Mouse (Mus musculus): ENCODE results near the gene Elmo1.

DNA sequence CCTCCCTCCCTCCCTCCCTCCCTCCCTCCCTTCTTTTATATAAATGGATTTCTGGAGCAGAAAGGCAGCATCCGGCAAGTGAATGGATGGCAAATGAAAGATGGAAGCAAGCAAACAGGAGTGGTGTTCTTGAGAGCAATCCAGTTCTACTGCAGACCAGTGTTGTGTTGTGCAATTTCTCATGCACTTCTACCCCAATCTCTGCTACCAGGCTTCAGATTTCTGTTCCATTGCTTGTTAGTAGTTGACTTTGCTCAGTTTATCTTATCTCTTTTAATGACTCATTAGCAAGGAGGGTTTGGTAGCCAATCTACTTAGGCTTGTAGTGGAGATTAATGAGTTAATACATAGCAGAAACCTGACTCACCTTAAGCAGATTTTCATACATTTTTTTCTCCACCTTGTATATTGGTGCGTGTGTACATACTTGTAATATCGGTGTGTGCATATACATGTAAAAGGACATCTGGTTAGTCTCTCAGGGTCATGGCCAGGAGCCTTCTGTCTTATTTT lies 209.7 kb downstream of the Elmo1 start:
- TF ChIP-seq CTCF (IDR thresholded peaks at IDR 0.05; ENCODE audit: low read depth, low read length) (no peak), GATA1 (IDR thresholded peaks at IDR 0.05; ENCODE audit: borderline replicate concordance, low read length) (no peak), GATA2 (IDR thresholded peaks at IDR 0.05; ENCODE audit: borderline replicate concordance, low read depth, low read length) (no peak), POLR2AphosphoS5 (IDR thresholded peaks at IDR 0.05; ENCODE audit: insufficient replicate concordance, low read depth, low read length) (no peak), TAL1 (conservative IDR thresholded peaks at IDR 0.05; ENCODE audit: low read depth, low read length) (no peak)
